Mouse (Mus musculus) liver, embryonic 14.5 days (tissue): Measurements from ENCODE around the gene Ecsit. TPM values are rescaled to one million over a fixed set of nuclear protein-coding genes. Genes with fewer than 3 reads are reported as not detected.

ENCODE experiments used
- ATAC-seq: fragments of 200-750 bp; cut with Nextera tagmentation; 2 replicates; pipeline ENCODE4 v1.8.0; 2017; ENCODE audit warnings: moderate number of reproducible peaks, mild to moderate bottlenecking, moderate library complexity; ENCODE audit not compliant: insufficient read depth
- DNase-seq, 3 experiments: peaks; one replicate each; pipeline ENCODE4 v3.0.0-alpha.2; 2012 to 2013; ENCODE audit warnings: low read depth in 3 of 3, low spot score in 3 of 3
- H3K27ac ChIP-seq: fragments of 300-500 bp; sonication (generic); 2 replicates; pipeline ENCODE4 v1.5.1; 2014; ENCODE audit warnings: moderate library complexity, mild to moderate bottlenecking, control low read depth, inconsistent platforms
- H3K27me3 ChIP-seq: fragments of 300-500 bp; sonication (generic); 2 replicates; pipeline ENCODE4 v1.6.1; 2014; ENCODE audit warnings: mild to moderate bottlenecking, low read length, moderate library complexity; ENCODE audit not compliant: control insufficient read depth, insufficient read depth
- H3K36me3 ChIP-seq: fragments of 300-500 bp; sonication (generic); replicated peaks from 2 replicates; pipeline ENCODE4 v1.6.1; 2014; ENCODE audit warnings: low read depth; ENCODE audit not compliant: control insufficient read depth, insufficient read depth
- H3K4me1 ChIP-seq, 2 experiments: fragments of 200-500 bp in 1 of 2; fragments of 300-500 bp in 1 of 2; sonication (generic) in 1 of 2; replicated peaks; 2 replicates each; pipeline ENCODE4 v1.6.1; 2012 to 2014; ENCODE audit warnings: antibody characterized with exemption in 1 of 2, inconsistent platforms in 1 of 2, low read length in 1 of 2; ENCODE audit not compliant: control insufficient read depth in 2 of 2, insufficient read depth in 2 of 2
- H3K4me2 ChIP-seq: fragments of 300-500 bp; sonication (generic); 2 replicates; pipeline ENCODE4 v1.6.1; 2014; ENCODE audit warnings: low read depth, mild to moderate bottlenecking, control low read depth, moderate library complexity
- H3K4me3 ChIP-seq, 2 experiments: fragments of 200-500 bp in 1 of 2; fragments of 300-500 bp in 1 of 2; sonication (generic) in 1 of 2; 2 replicates each; pipeline ENCODE4 v1.5.1; 2012 to 2014; ENCODE audit warnings: low read depth in 2 of 2, low read length in 2 of 2, mild to moderate bottlenecking in 2 of 2, control low read depth in 1 of 2, inconsistent platforms in 1 of 2, moderate library complexity in 1 of 2; ENCODE audit not compliant: insufficient read depth in 1 of 2
- H3K9ac ChIP-seq: fragments of 300-500 bp; sonication (generic); replicated peaks from 2 replicates; pipeline ENCODE4 v1.6.1; 2014; ENCODE audit warnings: mild to moderate bottlenecking, control low read depth, moderate library complexity
- H3K9me3 ChIP-seq: fragments of 300-500 bp; sonication (generic); 2 replicates; pipeline ENCODE4 v1.6.1; 2016; ENCODE audit warnings: low read length, mixed read lengths; ENCODE audit not compliant: control insufficient read depth
- CTCF ChIP-seq: IDR thresholded peaks from 2 replicates; pipeline ENCODE4 v1.5.1; 2016; ENCODE audit warnings: antibody characterized with exemption, low read depth, control low read depth
- EP300 ChIP-seq: IDR thresholded peaks from 2 replicates; pipeline ENCODE4 v1.6.1; 2016; ENCODE audit warnings: antibody characterized with exemption, low read depth
- WGBS: fragments of 180-500 bp; shearing (Covaris S2); extraction: QIAGEN DNeasy Blood & Tissue Kit; methylation state at CpG from one replicate; pipeline ENCODE4 v1.1.7; 2014; ENCODE audit not compliant: insufficient replicate concordance; 5-methylcytosine and 5-hydroxymethylcytosine counted together
- polyA plus RNA-seq, 2 experiments: library from polyadenylated mRNA; depleted of rRNA in 1 of 2; stranded (reverse) in 1 of 2; unstranded in 1 of 2; fragments of >200 nt; fragmentation: Nextera tagmentation in 1 of 2; extraction: Ambion mirVana in 1 of 2; gene quantifications; 2 replicates each; pipeline versions ENCODE4 v1.2.1 to v1.2.3; 2012 to 2014

Gene Ecsit
- polyA plus RNA-seq, 2 experiments = 14.6 to 16.8 TPM

DNA sequence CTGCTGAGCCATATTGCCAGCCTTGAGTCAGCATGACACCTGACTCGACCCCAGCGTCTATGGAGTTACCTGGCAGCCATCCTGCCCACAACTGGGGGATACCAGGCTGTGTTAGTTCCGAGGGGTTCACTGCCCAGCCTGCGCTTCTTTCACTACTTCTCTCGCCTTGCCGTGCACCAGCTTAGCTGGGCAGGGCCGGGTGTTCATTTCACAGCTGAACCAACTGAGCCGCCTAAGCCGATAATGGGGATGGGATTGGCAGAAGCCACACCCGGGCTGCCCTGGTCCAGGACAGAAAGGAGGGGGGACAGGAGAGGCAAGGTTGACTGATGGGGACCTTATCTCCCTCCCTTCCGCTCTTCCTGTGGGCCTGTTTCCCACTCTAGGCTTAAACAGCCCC, 35.9 kb downstream of the Ecsit start:
- TF ChIP-seq CTCF = no peak
- no peak for TF ChIP-seq EP300
- no peak overlapping the region for H3K27ac ChIP-seq
- H3K27me3 ChIP-seq = peaks cover 46% of the 10 kb centered on the region
- no peak overlapping the region for H3K4me2 ChIP-seq
- no peaks in the 10 kb centered on the region for H3K36me3 ChIP-seq
- no peak overlapping the region for H3K4me3 ChIP-seq
- DNase-seq = no peak
- H3K4me1 ChIP-seq = peaks cover 6 to 11% of the 10 kb centered on the region in 2 experiments
- 58% methylated on average over 11 of the region's 11 CpGs for WGBS
- H3K9ac ChIP-seq = no peak overlapping the region
- no peak for ATAC-seq
- H3K9me3 ChIP-seq = no peaks in the 10 kb centered on the region

DNA sequence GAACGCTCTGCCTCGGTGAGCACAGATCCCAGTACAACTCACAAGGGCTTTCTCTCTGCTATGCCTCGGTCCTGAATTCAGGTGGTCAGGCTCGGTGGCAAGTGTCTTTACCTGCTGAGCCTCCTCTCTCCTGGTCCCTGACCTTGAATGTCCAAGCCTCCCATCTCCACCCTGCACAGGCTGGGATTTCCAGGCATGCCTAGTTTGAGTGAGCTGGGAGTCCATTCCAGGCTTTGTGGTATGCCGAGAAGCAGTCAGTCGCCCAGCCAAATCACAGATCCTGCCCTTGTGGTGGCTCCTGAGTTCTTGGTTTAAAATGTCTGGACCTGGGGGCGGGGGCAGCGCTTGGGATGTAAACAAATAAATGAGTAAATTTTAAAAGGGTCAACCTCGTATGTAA, 37.9 kb downstream of the Ecsit start:
- Histone ChIP-seq H3K36me3 (no peaks in the 10 kb centered on the region), H3K4me1 (peaks cover 6 to 11% of the 10 kb centered on the region in 2 experiments), H3K9ac (no peak overlapping the region), H3K4me3 (no peak overlapping the region), H3K27me3 (peaks cover 27% of the 10 kb centered on the region), H3K27ac (no peak overlapping the region), H3K4me2 (no peak overlapping the region), H3K9me3 (no peaks in the 10 kb centered on the region)
- ATAC-seq (no peak), DNase-seq (no peak)
- TF ChIP-seq EP300 = no peak
- TF ChIP-seq CTCF = no peak
- 40% methylated on average over 9 of the region's 9 CpGs for WGBS

- no peak overlapping the region for H3K27ac ChIP-seq
- WGBS = 37% methylated on average over 2 of the region's 2 CpGs
- no peak overlapping the region for H3K4me3 ChIP-seq
- H3K9ac ChIP-seq = no peak overlapping the region
- ATAC-seq (no peak), DNase-seq (no peak)
- no peaks in the 10 kb centered on the region for H3K9me3 ChIP-seq
- no peaks in the 10 kb centered on the region for H3K27me3 ChIP-seq
- no peak overlapping the region for H3K4me2 ChIP-seq
- no peaks in the 10 kb centered on the region for H3K36me3 ChIP-seq
- TF ChIP-seq EP300 (no peak), CTCF (no peak)
- no peaks in the 10 kb centered on the region for H3K4me1 ChIP-seq
These were observed 43.4 kb downstream of the Ecsit start for GRCm38 (mm10) chr9:22041832-22042231.

DNA sequence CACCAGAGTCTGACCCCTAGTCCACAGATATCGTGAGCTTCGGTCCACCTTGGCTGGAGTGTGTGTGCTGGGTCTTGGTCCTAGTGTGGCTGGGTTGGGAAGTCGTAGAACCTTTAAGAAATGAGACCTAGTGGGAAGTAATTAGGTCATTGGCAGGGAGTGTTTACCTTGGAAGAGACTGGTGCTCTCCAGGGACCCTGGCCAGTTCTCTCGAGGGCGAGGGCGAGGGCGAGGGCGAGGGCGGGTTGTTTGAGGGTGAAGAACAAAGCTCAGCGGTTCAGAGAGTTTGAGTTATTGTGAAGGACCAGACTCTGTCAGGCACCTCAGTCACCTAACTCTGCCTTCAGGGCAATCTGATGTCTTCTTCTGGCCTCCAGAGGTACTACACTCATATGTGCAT, 47.4 kb downstream of the Ecsit start:
- H3K36me3 ChIP-seq = no peaks in the 10 kb centered on the region
- ATAC-seq (no peak), DNase-seq (no peak)
- no peak overlapping the region for H3K4me2 ChIP-seq
- no peak overlapping the region for H3K4me3 ChIP-seq
- H3K27me3 ChIP-seq = no peaks in the 10 kb centered on the region
- WGBS = 56% methylated on average over 10 of the region's 10 CpGs
- no peak for TF ChIP-seq EP300
- no peaks in the 10 kb centered on the region for H3K9me3 ChIP-seq
- no peak overlapping the region for H3K27ac ChIP-seq
- H3K4me1 ChIP-seq = no peaks in the 10 kb centered on the region
- no peak overlapping the region for H3K9ac ChIP-seq

DNA sequence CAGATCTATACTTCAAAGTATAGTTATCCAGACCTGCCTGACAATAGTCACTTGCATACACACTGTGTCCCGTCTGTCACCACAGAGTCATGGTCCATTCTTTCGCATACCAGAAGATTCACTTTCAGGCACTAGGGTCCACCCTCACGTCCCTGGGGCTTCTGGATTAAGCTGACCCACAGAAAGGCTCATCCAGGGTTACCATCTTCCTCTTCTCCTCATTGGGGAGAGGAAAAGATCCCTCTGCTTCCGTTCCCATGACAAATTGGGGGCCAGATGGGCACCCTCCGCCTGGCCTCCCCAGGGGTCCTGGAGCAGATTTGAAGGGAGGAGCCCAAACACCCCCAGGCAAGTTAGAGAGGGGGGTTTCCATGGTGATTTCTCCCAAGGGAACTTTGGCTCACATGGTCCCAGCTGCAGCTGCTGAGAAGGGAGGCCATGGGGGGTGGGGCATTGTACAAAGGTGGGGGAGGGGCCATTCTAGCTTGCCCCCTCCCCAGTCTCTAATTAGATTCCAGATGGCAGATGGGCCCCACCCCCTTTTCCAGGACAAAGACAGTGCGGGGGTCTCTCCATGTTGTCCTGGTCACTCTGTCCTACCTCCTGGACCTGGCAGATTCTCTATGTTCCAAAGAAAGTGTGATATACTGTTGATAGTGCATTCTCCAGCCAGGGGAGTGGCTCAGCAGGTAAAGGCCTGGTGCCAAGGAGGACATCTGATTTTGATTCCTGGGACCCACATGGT, 49.8 kb downstream of the Ecsit start:
- ATAC-seq (no peak), DNase-seq (no peak)
- Histone ChIP-seq H3K9me3 (no peaks in the 10 kb centered on the region), H3K27me3 (no peaks in the 10 kb centered on the region), H3K9ac (no peak overlapping the region), H3K36me3 (no peaks in the 10 kb centered on the region), H3K27ac (no peak overlapping the region), H3K4me3 (no peak overlapping the region), H3K4me2 (no peak overlapping the region), H3K4me1 (no peaks in the 10 kb centered on the region)
- TF ChIP-seq EP300 (no peak), CTCF (no peak)
- WGBS = 48% methylated on average over 6 of the region's 6 CpGs
